Mouse (Mus musculus) cerebellum, adult 11-12 months (tissue): Measurements from ENCODE around the gene Heatr9.
A peak's percentile ranks its signal among the peaks of the same experiment; 100 is the strongest.
"Not testable (repeated sequence)": the region's sequence is repeated elsewhere in the genome, so short reads cannot be mapped to it uniquely, and the experiment has no call there.

Experiments
- DNase-seq: peaks from one replicate; pipeline ENCODE4 v3.0.0; 2022

The Heatr9 gene

DNA sequence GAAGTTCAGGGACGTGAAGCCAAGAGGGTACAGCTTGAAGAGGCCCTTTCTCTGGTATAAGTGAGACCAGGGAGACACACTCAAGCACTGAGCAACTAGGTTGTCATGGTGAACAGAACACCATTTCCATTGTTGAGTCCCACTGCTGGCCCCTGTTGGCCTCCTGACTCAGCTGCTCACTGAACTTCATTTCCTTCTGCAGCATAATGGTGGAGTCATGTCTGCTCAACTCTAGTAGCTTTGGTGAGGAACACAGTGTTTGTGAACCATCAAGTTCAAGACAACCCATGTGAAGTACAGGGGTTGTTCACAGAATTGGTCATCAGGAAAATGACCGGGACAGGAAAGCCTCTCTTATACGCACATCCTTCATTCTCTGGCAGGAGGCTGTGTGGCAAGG, at the start of gene Heatr9:
Gene Heatr9 (minus strand): TSS at position 101 of the 400 bp plus-strand sequence.
- no peak for DNase-seq

DNA sequence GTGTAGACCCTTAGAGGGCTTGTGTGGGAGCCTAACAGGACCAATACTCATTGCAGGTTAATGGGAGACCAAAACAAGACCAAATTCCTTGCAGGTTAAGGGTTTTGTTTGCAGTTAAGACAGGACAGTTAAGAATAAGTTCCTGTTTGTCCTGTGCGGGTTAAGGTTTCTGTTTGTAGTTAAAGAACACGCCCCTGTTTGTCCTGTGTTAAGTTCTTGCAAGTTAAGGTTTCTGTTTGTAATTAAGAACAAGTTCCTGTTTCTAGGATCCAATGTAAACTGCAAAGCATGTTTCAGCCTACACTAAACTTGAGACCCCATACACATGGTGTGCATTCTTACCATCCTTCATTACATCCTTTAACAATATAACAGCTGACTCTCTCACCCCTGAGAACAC, 48.2 kb upstream of the Heatr9 start:
- no peak for DNase-seq

DNA sequence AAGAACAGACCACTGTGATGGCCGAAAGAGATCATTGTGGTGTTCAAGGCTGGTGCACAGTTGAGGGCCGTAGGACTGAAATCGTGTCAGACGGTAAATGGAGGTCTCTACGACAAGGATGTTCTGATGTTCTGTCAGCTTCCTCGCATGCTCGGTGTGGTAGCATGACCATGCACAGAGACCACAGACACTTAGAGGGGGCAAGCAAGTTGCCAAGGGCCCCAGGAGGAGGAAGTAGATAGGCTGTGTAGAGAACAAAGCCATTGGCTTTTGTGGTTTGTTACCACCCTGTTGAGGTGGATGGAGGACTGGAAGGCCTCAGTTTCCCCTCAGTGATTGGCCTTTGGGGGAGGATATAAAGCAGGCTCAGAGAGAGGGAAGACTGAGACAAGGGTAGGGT, 47.3 kb upstream of the Heatr9 start:
- DNase-seq: no peak

DNA sequence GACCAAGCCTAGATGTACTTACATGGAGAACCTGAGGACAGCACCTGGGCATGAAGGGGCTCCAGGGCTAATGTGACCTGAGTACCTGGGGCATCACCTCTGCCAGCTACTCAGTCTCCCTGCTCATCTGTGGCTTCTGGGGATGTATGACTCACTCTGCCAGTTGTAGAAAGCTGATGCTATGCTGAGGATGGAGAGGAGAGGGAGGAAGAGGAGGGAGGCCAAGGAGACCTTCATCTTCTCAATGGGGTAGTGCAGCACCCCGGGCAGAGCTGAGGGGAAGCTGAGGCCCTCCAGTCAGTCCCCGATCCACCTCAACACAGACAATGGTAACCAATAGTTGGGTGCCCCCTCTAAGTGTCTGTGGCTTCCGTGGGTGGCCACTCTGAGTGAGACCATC, 46.8 kb upstream of the Heatr9 start:
- no peak for DNase-seq

DNA sequence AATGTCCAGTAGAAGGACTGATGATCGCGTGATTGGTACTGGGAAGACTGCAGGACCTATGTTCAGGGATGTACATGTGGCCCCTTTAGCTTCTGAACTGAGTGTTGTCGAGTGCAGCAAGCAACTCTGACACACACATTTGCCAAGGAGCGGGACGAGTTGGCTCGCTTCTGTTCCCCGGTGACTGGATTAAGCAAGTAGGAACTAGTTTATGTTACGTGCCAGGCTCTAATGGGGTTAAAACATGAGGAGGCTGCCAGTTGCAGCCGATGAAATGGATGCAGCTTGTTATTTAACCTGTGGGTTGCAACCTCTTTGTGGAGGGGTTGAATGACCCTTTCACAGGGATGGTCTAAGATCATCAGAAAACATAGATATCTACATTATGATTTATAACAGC, 46.1 kb upstream of the Heatr9 start:
- DNase-seq: no peak

DNA sequence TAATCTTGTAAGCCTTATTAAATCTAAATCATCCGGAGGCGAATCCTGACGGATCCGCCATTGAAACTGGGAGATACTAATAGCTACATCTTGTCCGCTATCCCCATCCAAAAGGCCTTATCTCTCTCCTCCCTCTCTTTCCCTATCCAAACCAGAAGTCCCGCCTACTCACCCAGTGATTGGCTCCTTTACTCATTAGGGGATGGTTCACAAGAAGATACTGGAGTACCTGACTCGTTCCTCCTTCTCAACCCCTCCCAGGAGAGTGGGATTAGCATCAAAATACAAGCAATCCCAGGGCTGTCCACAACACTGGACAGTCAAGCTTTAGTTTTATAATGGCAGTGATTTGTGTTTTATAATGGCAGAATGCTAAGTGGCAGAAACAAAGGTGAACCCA, 45.3 kb upstream of the Heatr9 start:
- DNase-seq: no peak

DNA sequence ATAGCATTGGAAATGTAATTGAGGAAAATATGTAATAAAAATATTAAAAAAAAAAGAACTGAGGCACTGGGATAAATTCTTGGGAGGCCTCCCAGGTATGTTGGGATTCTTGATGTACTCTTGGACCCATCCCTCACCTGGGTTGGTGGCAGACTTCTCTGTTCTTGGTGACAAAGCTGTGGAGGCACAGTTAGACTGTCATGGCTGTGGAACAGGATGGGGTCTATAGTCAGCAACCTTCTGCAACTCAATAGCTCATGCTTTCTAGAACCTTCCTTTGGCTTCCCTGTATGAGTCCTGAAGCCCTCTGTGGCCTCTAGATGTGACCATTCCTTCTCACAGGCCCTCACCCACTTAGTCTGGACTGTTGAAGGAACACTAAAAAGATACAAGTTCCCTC, 44.6 kb upstream of the Heatr9 start:
- no peak for DNase-seq

DNA sequence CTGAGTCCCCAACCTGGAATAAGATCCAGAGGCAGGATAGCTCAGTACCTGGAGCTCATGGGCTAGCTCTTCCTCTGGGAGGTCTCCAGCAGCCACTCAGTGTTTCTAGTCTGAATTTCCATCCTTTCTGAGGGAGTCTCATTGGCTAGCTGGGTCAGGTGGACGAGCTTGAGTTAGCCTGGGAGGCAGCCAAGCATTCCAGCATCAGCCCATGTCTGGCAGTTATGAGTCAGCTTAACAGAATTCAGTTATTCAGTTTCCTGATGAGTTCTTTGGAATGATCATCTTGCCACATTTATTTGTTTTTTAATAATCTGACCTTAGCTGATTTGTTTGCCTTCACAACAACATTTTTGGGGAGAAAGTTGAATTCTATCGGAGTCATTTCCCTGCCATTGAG, 41.8 kb upstream of the Heatr9 start:
- no peak for DNase-seq

DNA sequence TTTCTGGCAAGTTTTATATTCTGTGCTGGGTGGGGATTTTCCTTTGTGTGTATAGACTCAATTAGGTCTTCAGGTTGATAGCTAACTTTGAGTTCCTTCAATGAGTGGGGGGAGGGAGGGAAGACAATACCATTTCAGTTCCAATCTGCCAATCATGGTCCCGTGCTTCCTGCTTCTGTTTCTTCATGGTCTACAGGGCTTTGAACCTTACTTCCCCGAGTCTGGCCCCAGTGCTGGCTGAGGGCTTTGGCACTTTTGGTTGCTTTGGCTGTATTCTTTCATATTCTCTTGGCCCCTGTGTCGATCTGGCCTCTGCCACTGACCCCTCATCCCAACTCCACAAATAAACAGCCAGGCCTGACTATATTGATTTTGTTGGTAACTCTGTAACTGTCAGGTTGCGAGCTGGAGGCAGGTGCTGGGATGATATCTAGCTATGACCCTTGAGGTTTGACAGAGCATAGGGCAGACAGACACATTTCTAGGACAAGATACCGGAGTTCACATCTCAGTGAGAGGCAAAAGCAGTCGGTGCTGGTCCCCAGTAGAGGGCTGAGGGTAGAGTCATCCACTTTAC, 40.4 kb upstream of the Heatr9 start:
- DNase-seq: no peak

DNA sequence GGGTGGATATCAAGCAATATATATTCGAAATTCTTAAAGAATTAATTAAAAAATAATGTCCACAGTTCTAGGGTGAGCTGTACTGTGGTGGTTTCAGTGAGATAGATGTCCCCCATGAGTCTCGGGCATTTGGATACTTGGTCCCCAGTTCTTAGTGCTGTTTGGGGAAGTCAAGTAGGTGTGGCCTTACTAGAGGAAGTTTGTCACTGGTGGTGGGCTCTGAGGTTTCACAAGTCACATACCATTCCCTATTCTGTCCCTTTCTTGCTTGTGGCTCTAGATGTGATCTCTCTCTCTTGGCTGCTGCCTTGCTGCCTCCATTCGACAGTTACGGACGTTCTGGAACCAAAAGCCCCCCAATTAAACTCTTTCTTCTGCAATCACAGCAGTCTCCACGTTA, 38.4 kb upstream of the Heatr9 start:
- DNase-seq: no peak

DNA sequence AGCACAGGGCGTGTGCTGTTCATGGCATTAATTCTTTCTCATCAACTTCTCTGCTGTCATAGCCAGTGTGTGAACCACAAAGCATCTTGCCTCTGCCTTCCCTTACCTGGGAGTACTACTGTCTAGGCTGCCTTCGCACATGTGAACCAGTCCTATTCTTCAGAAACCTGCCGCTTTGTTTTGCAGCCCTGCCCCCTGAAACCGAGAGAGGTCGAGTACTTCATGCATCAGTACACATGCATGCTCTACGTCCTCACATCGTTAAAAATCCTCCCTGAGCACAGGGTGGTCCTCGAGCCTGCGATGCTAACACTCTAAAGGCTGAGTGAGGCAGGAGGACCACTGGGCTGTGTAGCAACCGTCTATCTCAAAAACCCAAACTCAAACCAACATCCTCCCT, 35.1 kb upstream of the Heatr9 start:
- DNase-seq: no peak

DNA sequence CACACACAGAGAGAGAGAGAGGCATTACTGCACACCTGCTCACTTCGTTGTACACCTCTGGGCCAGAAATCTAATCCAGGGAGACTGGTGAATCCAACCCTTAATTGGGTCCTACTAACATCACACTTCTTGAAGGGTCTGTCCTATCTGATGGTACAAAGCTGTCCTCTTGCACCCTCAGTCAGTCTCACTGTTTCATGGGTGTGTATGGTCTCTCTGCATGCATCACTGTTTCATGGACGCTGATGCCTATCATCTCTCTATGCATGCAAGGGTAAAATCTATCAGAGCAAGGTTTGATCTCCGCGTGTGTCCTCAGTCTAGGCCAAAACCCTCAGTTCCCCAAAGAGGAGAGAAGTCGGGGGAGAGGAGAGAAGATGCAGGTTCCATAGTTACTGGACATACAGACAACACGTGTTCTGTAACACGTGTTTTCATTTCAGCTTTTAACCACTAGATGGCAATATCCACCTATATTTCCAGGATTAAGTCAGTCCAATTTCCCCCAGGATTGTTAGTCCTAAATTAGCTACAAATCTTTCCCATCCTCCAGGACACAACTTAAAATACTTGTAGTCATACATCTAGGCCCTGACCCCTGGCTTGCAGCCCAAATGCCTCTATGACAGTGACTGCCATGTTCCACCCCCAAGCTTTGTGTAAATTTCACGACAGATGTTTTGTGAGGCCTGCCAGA, 34.3 kb upstream of the Heatr9 start:
- no peak for DNase-seq

DNA sequence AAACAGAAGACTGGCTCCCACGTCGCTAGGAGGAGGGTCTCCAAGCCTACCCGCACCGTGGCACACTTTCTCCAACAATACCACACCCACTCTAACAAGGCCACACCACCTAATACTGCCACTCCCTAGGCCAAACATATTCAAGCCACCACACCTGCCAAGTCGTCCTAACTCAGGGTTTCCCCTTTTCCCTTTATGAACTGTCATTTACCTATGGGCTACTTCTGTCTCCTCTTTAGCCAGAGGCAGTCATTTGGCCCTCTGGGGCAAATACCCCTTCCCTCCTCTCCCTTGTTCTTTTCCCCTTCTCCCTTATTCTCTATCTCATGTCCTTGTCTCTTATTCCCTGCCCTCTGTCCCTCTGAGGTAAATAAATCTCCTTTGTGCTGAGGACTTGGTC, 29.7 kb upstream of the Heatr9 start:
- no peak for DNase-seq

DNA sequence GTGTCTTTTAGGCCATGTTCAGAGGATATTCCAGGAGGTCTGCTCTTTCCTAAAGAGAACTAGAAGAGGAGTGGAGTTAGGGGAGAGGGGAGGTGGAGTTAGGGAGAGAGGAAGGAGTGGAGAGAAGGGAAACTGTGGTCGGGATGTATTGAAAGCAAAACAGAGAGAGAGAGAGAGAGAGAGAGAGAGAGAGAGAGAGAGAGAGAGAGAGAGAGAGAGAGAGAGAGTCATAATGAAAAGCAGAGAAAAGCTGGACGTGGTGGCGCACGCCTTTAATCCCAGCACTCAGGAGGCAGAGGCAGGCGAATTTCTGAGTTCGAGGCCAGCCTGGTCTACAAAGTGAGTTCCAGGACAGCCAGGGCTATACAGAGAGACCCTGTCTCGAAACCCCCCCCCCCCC, 29.1 kb upstream of the Heatr9 start:
- not testable (repeated sequence) for DNase-seq

DNA sequence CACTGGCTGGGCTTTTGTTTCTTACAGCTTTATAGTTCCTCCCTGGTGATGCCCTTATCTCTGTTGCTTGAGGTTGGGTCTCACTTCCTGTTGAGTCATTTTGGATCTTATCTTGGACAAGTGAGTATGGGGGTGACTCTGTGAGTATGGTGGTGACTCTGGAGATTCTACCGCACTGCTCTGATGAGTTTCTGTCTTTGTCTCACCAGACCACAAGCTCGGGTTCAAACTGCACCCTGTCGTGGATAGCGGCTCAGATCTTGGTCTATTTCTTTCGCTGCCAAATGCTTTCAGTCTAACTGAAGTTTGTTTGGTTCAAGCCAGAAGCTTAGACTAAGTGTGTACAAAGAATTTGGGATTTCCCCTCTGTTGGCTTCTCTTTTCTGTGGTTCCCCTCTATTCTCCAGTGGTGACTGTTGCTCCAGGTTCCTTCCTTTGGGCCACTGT, 28.2 kb upstream of the Heatr9 start:
- no peak for DNase-seq

DNA sequence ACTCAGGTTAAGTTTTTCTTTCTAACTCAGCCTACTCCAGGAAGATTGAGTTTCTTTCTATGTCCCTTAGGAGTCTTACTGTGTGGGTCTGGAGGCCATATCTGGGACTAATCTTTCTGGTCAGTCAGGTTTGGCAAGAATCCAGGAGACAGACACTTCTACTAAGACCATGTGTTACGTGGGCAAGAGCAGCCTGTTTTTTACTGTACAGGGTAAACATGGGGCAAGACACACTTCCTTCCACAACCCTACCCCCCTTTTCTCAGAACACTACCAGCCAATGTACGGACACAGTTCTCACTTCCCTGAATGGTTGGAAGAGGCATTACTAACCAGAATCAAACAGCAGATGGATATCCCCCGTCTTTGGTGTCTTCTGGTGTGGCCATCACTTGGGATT, 22.2 kb upstream of the Heatr9 start:
- no peak for DNase-seq

DNA sequence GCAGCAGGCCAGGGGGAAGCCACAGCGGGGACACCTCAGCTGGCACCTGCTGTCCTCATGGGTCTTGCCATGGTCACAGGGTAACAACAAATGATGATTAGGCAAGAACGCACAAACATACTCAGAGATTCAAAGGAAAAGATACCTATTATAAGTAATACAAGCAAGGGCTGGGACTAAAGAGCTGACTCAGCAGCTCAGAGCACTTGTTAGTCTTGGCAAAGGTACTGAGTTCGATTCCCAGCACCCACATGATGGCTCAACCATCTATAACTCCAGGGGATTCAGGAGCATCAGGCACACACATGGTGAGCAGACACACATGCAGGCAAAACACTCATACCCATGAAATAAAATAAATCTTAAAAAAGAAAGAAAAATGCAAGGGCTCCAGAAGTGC, 19.4 kb upstream of the Heatr9 start:
- no peak for DNase-seq

DNA sequence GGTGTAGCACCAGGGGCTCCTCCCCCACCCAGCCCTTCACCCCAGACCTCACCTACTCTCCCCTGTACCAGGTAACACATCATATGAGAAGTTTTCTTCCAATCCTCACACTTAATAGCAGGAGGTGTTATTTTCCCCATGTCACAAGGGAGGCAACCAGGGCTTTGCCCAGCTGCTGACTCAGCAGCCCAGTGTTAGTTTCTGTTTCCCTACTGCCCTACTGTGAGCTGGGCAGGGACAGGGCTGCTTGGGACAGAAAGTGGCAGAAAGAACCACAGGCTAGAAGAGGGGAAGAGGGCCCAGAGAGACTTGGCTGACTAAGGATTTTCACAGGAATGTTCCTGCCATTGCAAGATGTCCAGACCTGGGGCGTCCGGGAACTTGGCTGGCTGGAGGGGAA, 19.0 kb upstream of the Heatr9 start:
- DNase-seq: no peak

DNA sequence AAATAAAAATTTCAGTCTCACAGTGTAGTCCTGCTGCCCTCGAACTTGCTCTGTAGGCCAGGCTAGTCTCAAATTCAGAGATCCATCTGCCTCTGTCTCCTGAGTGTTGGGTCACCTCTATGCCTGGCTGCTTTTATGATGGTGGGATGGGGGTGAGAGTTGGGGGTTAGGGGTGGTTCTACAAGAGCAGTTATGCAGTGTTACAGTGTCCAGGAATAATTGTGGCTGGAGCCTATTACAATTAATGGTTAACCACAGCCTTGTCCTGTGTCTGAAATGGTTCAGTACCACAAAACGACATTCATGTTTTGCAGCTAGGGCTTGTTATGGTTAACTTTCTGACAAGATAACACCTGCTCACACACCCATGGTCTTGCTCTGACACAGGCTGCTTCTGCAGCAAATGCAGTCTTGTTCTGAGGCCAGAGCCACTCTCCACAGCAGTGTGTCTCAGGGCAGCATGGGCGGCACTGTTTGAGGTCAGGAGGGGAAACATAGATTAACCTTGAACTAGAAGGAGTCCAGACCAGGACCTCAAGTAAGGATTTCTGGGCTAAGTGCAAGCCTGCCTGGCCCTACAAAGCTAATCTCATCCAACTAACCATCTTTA, 16.8 kb upstream of the Heatr9 start:
- DNase-seq: no peak

DNA sequence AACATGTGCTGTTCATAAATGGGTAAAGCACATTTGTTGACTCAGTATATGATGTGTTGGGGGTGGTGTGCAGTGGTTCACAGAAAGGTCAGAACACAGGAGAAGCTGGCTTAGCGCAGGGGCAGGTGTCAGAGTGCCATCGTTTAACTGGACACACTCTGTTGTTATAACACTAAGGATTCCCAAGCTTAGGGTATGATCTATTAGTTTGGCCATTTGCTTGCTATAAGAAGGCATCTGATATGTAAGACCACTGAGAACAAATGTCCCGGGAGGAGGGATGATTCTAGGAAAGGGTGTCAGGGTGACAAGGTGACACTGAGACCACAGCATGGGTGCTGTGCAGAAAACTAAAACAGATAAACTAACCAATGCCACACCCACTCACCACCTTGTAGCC, 14.9 kb upstream of the Heatr9 start:
- no peak for DNase-seq

DNA sequence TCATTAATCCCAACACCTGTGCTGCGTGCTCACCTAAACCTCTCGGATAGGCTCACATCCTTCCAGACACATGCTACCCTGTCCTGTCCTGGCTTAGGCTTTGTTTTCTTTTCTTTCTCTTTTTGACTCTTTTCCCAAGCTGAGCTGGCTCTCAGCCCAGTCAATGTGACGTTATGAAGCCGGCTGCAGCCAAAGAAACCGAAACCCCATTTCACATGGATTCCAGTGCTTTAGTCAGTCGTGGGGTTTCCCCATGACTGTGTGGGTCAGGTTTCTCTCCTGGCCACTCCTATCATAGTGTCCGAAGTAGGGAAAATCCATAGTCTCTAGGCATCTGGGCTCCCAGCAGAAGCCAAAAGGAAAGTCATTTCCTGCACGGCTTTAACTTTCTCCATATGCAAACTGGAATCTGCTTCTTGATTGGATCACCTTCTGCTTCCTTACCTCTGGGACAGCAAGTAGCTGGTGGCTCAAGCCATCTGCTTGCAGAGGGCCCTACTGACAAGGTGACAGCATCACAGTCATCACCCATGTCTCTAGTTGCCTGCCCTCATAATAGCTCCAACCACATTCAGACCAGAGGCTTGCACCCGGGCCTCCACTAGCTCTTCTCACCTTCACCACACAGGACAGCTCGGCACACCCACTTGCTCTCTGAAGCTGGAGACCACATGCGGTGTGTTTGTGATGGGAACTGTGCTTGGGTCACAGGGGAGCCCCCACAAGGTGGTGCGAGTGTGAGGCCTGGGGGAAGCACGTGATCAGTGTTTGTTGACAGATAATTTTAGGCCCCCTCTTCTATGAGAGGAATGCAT, 12.8 kb upstream of the Heatr9 start:
- DNase-seq: peak; percentile 29

DNA sequence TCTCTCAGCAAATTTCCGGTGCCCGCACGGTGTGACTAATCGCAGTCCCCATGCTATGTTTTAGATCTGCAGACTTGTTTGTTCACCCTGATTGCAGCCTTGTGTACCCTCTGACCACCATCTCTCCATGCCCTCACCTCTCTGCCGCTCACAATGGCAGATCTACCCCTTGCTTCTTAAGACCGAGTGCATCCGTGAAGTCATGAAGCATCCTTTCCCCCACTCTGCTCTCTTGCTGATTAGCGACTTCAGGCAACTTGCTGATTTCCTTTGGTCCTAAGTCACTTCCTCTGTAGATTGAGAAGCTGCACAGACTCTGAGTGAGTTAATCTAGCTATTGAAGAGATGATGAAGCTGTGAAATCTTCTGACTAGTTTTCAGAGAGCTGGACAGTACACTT, 12.2 kb upstream of the Heatr9 start:
- DNase-seq: no peak

DNA sequence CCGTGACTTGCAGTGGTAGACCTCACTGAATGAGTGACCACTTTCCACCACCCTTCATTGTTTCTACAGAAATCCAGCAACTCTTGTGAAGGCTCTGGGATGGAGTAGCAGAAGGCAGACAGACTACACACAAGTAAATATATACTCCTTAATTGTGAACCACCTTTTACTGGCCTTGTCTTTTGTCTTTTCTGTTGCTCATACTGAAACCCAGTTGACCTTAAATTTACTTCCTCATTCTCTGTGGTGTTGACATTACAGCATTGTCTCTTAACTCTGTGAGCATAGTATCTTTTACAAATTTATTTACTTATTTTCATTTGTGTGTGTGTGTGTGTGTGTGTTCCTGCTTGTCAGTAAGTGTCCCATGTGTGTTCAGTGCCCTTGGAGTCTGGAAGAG, 11.2 kb upstream of the Heatr9 start:
- DNase-seq: no peak

DNA sequence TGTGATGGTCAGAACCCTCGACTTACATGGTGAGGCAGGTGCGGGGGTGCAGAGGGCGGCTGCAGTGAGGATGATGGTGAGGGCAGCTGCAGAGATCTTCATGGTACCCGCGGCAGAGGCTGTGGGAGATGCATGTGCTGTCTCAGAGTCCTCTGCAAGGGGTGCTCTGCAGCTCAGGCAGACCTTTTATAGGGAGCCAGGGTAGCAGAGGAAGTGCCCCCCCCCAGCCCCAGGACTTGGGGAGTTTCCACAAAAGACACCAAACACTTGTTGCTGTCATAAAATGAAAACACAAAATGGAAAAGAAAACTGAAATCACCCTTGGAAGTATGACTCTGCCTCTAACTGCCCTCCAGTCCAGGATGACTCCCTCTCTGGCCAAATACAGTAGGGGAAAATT, 8.4 kb upstream of the Heatr9 start, which contains the start of gene Ccl5:
Gene Ccl5 (minus strand): TSS at position 159 of the 400 bp plus-strand sequence.
- no peak for DNase-seq
